Mouse (Mus musculus): ENCODE measurements around the gene Fam20b. TPM values are rescaled to one million over a fixed set of nuclear protein-coding genes. Genes with fewer than 3 reads are reported as not detected.
"Not testable (repeated sequence)": the region's sequence is repeated elsewhere in the genome, so short reads cannot be mapped to it uniquely, and the experiment has no call there.

The Fam20b gene
- polyA plus RNA-seq, 1 experiment, result 25.9 TPM

DNA sequence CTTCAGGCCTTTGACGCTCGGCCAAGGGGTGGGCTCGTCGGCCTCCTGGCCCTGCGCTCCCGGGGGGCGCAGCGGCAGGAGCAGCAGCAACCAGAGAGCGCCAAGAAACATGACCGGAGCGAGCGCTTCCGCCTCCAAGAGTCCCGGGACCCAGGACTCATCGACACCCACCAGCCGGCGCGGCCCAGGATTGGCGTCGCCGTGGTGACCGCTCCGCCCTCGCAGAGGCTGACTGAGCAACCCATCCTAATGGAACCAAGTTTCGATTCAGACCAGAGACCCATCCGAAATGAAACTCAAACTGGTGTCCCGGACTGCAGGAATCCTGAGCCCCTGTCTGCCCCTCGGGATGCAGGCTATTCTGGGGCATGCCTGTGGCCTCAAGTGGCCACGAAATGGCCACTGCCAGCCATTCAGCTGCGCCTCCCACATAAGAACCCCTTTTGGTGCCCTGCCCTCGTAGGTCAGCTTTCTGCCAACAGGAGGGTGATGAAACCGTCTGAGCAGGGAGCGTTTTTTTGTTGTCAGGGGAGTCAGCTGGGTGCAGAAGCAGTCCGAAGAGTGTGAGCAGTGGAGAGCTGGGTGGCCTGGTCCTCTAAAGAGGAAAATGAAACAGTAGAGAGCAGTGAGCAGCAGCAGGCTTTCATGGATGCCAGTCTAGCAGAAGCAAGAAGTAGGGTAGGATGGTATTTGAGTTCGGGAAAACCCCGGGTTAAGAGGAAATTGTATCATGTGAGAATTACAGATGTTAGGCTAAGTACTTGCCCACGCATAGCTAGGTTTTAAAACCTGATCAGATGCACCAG is 44.5 kb downstream of the Fam20b start, which contains the start of gene Tor3a:
TSS of gene Tor3a (minus strand) at position 162 of the 806 bp plus-strand sequence.
- WGBS, result 2% methylated on average over 37 of the region's 37 CpGs
- peak; percentile 85 for DNase-seq
- peaks cover 11% of the 10 kb centered on the region for H3K4me1 ChIP-seq (ENCODE audit: control insufficient read depth, insufficient read depth, low read length)
- H3K4me3 ChIP-seq (replicated peaks; ENCODE audit: extremely low read depth, low read depth, low read length), result peak within 1 kb of the TSS; percentile 80
- TF ChIP-seq CTCF (IDR thresholded peaks at IDR 0.05; ENCODE audit: insufficient read depth, low read length), result no peak
- peak; percentile 53; the same call in 1 of the 2 replicates for TF ChIP-seq POLR2A (IDR thresholded peaks at IDR 0.05; ENCODE audit: borderline replicate concordance, extremely low read depth, low read depth, low read length)

DNA sequence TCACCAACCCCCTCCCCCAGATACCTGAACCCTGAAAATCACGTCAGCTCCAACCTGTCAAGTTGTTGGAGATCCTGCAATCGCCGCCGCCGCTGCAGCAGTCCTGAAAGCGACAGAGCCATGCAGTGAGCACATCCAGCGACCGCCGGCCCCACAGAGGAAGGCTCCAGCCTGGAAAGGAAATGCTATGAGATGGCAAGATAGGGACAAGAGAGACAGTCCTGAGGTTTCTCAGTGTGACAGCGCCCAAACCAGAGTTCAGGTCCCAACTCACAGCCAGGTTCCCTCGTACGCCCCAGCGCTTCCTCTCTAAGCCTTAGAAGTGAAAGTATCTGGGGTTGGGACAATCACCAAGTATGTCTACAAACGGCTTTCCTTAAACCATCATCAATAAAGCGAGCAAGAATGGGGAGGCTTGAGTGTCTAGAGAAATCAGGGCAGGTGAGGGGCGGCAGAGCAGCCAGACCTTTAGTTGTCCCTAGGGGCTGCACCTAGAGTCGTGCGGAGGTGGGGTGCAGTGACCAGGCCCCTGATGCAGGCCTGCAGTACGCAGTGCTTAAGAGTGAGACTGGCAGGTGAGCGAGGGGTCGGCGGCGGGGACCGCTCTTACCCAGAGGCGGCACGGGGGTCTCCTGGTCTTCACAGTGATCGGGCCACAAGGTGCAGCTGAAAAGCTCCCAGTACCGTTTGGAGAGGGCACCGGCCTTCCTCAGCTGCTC is 45.3 kb downstream of the Fam20b start:
- TF ChIP-seq CTCF (IDR thresholded peaks at IDR 0.05; ENCODE audit: insufficient read depth, low read length) (no peak), POLR2A (IDR thresholded peaks at IDR 0.05; ENCODE audit: borderline replicate concordance, extremely low read depth, low read depth, low read length) (no peak; the same call in 1 of the 2 replicates)
- H3K4me1 ChIP-seq (ENCODE audit: control insufficient read depth, insufficient read depth, low read length), result peaks cover 18% of the 10 kb centered on the region
- peak overlapping the region; percentile 80 for H3K4me3 ChIP-seq (replicated peaks; ENCODE audit: extremely low read depth, low read depth, low read length)
- WGBS, result 0% methylated on average over 29 of the region's 29 CpGs
- DNase-seq, result peak; percentile 59

DNA sequence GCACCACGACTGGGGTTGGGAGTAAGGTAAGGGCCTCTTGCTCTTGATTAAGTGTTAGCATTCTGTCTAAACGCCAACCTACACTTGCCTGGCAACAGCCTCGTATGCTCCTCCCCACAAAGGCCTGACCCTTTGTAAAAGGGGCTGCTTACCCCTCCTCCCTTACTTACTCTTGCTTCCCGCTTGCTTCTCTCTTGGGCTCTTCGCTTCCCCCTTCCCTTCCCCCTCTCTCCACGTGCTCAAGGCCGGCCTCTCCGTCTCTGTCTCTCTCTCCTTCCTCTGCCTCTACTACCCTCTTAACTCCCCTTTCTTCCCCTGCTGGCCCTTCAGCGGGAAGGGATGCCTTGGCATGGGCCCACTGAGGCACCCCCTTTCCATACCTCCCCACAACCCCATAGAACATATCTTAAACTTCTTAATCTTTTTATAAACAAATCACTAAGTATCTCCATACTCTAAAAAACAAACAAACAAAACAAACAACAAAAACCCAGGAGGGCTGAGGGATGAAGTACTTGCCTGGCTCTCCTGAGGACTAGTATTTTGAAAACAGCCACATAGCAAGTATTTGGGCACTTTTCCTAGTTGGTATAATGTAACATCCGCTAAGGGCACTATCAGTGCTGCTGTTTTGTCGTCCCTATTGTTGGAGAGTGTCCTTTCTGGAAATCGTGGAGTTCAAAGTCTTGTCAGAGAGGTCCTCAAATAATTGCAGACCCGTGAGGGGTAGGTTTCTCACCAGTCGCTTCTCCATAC is 46.0 kb downstream of the Fam20b start:
- peak; percentile 27 for DNase-seq
- no peak for TF ChIP-seq CTCF (IDR thresholded peaks at IDR 0.05; ENCODE audit: insufficient read depth, low read length)
- no peak for TF ChIP-seq POLR2A (IDR thresholded peaks at IDR 0.05; ENCODE audit: borderline replicate concordance, extremely low read depth, low read depth, low read length)
- H3K4me1 ChIP-seq (ENCODE audit: control insufficient read depth, insufficient read depth, low read length), result peaks cover 22% of the 10 kb centered on the region
- peak overlapping the region; percentile 80 for H3K4me3 ChIP-seq (replicated peaks; ENCODE audit: extremely low read depth, low read depth, low read length)
- WGBS, result 13% methylated on average over 14 of the region's 14 CpGs

DNA sequence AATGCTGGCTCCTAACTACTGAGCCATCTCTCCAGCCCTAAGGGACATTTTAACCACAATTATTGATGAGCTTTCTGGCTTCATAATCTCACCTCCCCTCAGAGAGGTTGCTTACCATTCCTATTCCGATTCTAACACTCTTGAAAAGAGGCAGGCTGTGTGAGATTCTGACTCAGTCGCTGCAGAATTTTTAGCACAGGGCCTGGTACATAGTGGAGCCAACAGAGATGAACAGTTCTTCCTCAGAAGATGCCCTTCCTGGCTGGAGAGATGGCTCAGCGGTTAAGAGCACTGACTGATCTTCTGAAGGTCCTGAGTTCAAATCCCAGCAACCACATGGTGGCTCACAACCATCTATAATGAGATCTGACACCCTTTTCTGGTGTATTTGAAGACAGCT is 47.0 kb downstream of the Fam20b start:
- WGBS, result 91% methylated on average over 3 of the region's 3 CpGs
- DNase-seq, result no peak
- Histone ChIP-seq H3K4me3 (replicated peaks; ENCODE audit: extremely low read depth, low read depth, low read length) (no peak overlapping the region), H3K4me1 (ENCODE audit: control insufficient read depth, insufficient read depth, low read length) (peaks cover 27% of the 10 kb centered on the region)
- TF ChIP-seq CTCF (IDR thresholded peaks at IDR 0.05; ENCODE audit: insufficient read depth, low read length) (no peak), POLR2A (IDR thresholded peaks at IDR 0.05; ENCODE audit: borderline replicate concordance, extremely low read depth, low read depth, low read length) (no peak)

DNA sequence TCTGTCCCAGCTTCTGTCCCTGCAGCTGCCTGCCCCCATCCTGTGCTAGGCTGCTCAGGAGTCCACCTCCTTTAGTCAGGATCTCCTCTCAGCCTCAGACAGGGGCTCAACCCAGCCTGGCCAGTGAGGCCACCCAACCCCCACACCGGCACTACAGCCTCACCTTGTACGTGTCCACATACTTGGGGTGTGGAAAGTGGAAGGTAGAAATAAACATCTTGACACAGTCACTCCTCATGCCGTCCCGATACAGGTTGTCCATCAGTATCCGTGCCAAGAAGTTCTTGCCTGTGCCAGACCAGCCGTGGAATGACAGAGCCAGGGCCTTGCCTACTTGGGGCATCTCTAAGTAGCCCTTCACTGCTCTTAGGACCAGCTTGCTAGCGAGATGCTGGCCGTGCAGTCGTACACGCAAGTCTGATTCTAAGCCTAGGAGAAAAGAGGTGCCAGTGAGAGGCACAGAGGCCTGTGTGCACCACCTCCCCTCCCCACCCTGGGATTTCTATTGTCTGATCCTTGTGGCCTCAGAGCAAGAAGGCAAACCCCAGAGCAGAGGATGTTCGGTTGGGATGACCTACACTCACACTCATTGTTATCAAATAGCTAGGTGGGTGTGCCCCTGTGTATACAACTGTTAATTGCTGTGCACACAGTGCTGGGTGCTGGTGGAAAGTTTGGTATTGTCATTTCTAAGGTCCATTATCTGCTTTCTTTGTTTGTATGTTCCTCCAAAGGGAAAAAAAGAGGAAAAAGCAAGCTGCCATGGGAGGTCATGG is 49.5 kb downstream of the Fam20b start:
- Histone ChIP-seq H3K4me1 (ENCODE audit: control insufficient read depth, insufficient read depth, low read length) (peaks cover 32% of the 10 kb centered on the region), H3K4me3 (replicated peaks; ENCODE audit: extremely low read depth, low read depth, low read length) (no peak overlapping the region)
- peak; percentile 53 for DNase-seq
- TF ChIP-seq CTCF (IDR thresholded peaks at IDR 0.05; ENCODE audit: insufficient read depth, low read length), result no peak
- TF ChIP-seq POLR2A (IDR thresholded peaks at IDR 0.05; ENCODE audit: borderline replicate concordance, extremely low read depth, low read depth, low read length), result 0 out of 2 replicates have a peak, but pooled peaks have one; percentile 22
- 38% methylated on average over 11 of the region's 11 CpGs for WGBS

DNA sequence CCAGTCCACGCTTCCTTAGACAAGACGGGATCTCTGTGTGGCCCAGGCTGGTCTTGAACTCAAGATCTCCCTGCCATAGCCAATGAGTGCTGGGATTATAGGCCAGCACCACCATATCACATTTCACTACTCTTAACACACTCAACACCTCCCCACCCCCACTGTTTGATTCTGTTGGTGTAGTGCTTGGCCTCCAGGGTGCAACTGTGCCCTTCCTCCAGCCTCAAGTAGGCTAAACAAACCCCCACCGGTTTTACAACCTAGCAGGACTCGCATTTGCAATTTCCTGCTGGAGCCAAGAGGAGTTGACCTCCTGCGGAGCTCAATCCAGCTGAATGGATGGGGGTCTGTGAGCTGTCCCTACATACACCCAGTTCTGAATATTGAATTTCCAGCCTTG is 50.3 kb downstream of the Fam20b start:
- TF ChIP-seq CTCF (IDR thresholded peaks at IDR 0.05; ENCODE audit: insufficient read depth, low read length) (no peak), POLR2A (IDR thresholded peaks at IDR 0.05; ENCODE audit: borderline replicate concordance, extremely low read depth, low read depth, low read length) (no peak)
- 46% methylated on average over 5 of the region's 5 CpGs for WGBS
- no peak overlapping the region for H3K4me3 ChIP-seq (replicated peaks; ENCODE audit: extremely low read depth, low read depth, low read length)
- peaks cover 32% of the 10 kb centered on the region for H3K4me1 ChIP-seq (ENCODE audit: control insufficient read depth, insufficient read depth, low read length)
- DNase-seq, result peak; percentile 29

DNA sequence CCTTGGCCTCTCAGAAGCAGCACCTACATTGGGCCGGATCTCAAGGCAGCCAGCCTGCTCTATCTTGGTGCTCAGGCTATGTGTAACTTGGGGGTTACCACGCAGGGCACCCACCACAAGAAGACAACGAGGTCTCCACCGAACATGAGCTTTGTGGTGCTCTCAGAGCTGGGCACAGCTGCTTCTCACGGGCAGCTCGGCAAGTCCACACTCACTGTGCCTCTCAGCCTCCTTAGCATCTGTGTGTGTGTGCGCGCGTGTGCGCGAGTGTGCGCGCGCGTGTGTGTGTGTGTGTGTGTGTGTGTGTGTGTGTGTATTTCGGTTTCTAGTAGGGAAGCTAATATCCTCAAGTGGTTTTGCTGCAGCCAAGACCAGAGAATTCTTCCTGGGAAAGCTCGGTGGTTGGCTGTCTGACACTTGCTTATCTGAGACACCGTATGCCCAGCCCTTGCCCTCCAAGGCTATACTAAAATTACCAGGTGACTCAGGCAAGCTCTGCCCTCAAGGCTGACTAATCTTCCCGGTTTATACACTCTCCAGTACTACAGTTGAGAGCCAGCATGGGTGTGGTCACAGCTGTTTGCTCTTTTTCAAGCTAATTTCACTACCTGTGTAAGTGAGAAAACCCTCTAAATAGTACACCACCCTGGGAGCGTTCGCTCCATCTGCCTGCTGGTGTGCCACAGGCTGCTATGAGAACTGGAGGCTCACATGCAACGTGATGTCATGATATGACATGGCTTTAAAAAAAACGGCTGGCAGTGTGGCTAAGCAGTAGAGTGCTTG is 51.6 kb downstream of the Fam20b start:
- 72% methylated on average over 23 of the region's 23 CpGs for WGBS
- peak; percentile 39 for DNase-seq
- H3K4me1 ChIP-seq (ENCODE audit: control insufficient read depth, insufficient read depth, low read length), result peaks cover 26% of the 10 kb centered on the region
- TF ChIP-seq CTCF (IDR thresholded peaks at IDR 0.05; ENCODE audit: insufficient read depth, low read length) (no peak), POLR2A (IDR thresholded peaks at IDR 0.05; ENCODE audit: borderline replicate concordance, extremely low read depth, low read depth, low read length) (no peak)
- no peak overlapping the region for H3K4me3 ChIP-seq (replicated peaks; ENCODE audit: extremely low read depth, low read depth, low read length)

DNA sequence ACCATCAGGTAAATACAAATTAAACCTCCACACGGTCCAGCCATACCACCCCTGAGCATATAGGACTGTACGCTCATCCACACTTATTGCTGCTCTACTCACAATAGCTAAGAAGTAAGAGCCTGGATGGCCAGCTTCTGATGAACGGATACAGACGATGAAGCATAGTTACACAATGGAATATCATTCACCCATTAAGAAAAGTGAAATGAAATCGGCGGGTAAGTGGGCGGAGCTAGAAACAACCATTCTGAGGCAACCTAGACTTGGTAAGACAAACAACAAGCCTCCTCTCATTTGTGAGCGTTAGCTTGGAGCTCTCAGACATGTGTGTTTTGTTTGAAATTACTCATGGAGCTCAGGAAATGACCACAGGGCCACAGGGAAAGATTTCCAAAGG is 53.1 kb downstream of the Fam20b start:
- Histone ChIP-seq H3K4me1 (ENCODE audit: control insufficient read depth, insufficient read depth, low read length) (peaks cover 28% of the 10 kb centered on the region), H3K4me3 (replicated peaks; ENCODE audit: extremely low read depth, low read depth, low read length) (no peak overlapping the region)
- no peak for TF ChIP-seq POLR2A (IDR thresholded peaks at IDR 0.05; ENCODE audit: borderline replicate concordance, extremely low read depth, low read depth, low read length)
- no peak for TF ChIP-seq CTCF (IDR thresholded peaks at IDR 0.05; ENCODE audit: insufficient read depth, low read length)
- 61% methylated on average over 8 of the region's 8 CpGs for WGBS
- DNase-seq, result no peak

DNA sequence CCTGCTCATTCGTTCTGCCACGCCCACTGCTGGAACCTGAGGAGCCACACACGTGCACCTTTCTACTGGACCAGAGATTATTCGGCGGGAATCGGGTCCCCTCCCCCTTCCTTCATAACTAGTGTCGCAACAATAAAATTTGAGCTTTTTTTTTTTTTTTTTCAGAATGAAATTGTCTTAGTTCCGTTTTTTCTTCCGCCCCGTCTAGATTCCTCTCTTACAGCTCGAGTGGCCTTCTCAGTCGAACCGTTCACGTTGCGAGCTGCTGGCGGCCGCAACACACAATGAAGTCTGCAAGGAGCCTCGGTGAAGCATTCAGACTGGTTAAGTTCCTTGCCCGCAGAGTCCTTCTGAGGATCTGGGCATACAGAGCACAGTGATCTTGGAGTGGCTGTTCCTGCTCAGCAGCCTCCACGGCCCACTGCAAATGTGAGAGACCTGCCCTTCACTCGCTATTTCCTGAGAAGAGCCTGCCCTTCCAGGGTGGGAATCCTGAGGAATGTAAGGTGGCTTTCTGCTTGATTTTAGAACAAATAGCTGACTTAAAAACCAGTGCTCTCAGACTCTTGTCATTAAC is 58.1 kb downstream of the Fam20b start:
- not testable (repeated sequence) for H3K4me1 ChIP-seq (ENCODE audit: control insufficient read depth, insufficient read depth, low read length); H3K4me3 ChIP-seq (replicated peaks; ENCODE audit: extremely low read depth, low read depth, low read length); DNase-seq
- 46% methylated on average over 21 of the region's 21 CpGs for WGBS

All from lung, adult 2 months (tissue).